Mouse (Mus musculus): Measurements from ENCODE around the gene Ninl.

GRCm38 (mm10) chr2:151000402-151001178 is 38.6 kb downstream of the Ninl start:
- peak; percentile 83 for TF ChIP-seq CTCF (IDR thresholded peaks at IDR 0.05)
- no peak for TF ChIP-seq POLR2A (IDR thresholded peaks at IDR 0.05; ENCODE audit: insufficient read depth, low read depth, low read length)
- TF ChIP-seq EP300 (IDR thresholded peaks at IDR 0.05; ENCODE audit: insufficient read depth, low read depth, low read length) = 0 out of 2 replicates have a peak, but pooled peaks have one; percentile 63
